Mouse (Mus musculus): Measurements from ENCODE around the gene Vmn2r56. TPM values are rescaled to one million over a fixed set of nuclear protein-coding genes. Genes with fewer than 3 reads are reported as not detected.
"Not testable (repeated sequence)": the region's sequence is repeated elsewhere in the genome, so short reads cannot be mapped to it uniquely, and the experiment has no call there.

Vmn2r56 gene
- polyA plus RNA-seq (2016; fragmentation: Nextera tagmentation; extraction: Ambion mirVana) = not detected in 2 replicates

DNA sequence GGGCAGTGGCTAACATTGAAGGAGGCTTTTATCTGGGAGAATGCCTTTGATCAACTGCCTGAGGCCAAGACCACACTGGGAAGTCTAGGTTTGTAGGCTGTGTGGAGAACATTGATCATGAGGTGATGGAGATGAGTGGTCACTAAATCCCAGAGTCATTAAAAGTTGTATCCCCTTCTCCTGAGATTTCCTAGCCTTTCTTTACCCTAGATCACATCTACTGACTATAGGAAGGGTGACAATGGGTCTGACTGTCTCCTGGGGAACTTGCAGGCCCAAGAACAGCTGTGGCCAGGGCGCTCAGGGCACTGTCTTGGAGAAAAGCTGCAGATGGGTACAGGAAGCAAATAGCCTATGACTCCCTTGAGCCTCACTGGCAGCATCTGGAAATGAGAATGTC is at the start of gene Vmn2r56:
Gene Vmn2r56 (minus strand): TSS at position 101 of the 400 bp plus-strand sequence.
- WGBS = 48% methylated on average over 1 of the region's 1 CpGs
- Histone ChIP-seq H3K4me1 (no peaks in the 10 kb centered on the region), H3K27me3 (ENCODE audit: low read depth, poor library complexity, severe bottlenecking) (no peaks in the 10 kb centered on the region), H3K9me3 (replicated peaks) (peaks cover 38% of the 10 kb centered on the region), H3K4me3 (no peak within 1 kb of the TSS), H3K27ac (replicated peaks) (no peak within 1 kb of the TSS), H3K36me3 (no peaks in the 10 kb centered on the region)
- DNase-seq (ENCODE audit: low spot score) = no peak

DNA sequence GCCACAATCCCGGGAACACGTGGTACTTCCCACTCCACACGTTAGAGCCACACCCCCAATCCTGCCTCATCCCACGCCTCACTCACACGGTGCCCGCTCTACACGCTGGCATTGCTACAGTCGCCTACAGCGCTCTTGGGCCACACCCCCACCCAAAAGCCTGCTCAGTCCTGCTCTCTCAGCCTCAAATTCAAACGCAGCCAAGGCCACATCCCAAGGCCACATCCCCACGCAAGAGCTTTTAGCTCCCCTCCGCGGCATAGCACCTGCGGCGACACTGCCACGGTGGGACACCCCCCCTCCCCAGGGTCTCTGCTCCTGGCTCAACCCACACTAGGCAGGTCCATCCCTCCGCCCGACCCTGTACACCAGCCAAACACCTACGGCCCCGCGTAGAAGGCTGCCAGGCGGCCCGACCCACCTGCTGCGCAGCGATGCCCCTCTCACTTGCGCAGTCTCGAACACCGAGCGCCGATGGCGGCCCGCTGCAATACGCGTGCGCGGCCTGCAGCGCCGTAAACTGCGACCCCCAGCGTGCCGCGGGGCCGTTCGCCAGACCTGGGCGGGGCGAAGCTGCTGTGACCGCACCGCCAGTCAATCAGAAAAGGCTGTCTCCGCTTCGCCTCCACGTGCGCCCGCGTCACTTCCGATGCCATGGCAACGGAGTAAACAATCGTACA is 45.5 kb upstream of the Vmn2r56 start:
- Histone ChIP-seq H3K27ac (replicated peaks) (peak overlapping the region; percentile 84), H3K4me3 (peak overlapping the region; percentile 69), H3K4me1 (peaks cover 16% of the 10 kb centered on the region), H3K9me3 (replicated peaks) (no peaks in the 10 kb centered on the region), H3K36me3 (peaks cover 2% of the 10 kb centered on the region), H3K27me3 (ENCODE audit: low read depth, poor library complexity, severe bottlenecking) (no peaks in the 10 kb centered on the region)
- 1% methylated on average over 57 of the region's 57 CpGs for WGBS
- peak; percentile 90 for DNase-seq (ENCODE audit: low spot score)

DNA sequence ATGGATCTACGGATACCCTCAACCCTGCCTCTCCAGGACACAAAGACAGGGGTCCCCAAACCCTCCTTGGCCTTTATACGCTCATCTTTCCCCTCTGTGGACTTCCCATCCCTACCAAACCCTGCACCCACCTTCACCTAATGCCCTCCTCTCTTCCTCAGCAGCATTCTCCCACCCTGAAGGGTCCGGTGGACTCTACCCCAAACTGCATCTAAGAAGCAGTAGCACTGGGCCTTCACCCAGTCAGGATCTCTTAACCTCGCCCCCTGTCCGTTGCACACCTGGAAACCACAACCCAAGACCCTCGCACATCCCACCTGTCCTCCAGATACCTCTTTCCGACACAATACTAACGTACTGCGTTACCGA is 45.0 kb upstream of the Vmn2r56 start:
- H3K4me3 ChIP-seq = peak overlapping the region; percentile 69
- peak overlapping the region; percentile 84 for H3K27ac ChIP-seq (replicated peaks)
- peaks cover 3% of the 10 kb centered on the region; the same call in 1 of the 2 replicates for H3K9me3 ChIP-seq (replicated peaks)
- DNase-seq (ENCODE audit: low spot score) = no peak
- H3K36me3 ChIP-seq = peaks cover 7% of the 10 kb centered on the region
- no peaks in the 10 kb centered on the region for H3K27me3 ChIP-seq (ENCODE audit: low read depth, poor library complexity, severe bottlenecking)
- WGBS = 19% methylated on average over 10 of the region's 10 CpGs
- peaks cover 16% of the 10 kb centered on the region for H3K4me1 ChIP-seq

DNA sequence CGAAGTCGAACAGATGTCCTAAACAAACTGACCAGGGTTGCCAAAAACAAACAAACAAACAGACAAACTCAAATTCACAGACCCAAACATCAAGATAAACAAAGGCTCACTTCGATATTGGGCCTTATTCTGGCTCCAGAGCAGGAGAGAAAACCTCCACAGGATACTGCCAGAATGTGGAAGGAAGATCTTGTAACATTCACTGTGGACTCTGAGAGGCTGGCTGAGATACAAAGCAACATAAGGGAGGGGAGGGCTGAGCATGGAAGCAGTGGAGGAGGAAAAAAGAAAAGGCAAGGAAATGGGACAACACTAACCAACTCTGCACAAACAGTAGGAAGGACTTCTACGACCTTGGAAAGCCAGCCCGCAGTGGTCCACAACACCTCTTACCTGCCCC is 44.3 kb upstream of the Vmn2r56 start:
- Histone ChIP-seq H3K27ac (replicated peaks) (no peak overlapping the region), H3K4me3 (0 out of 2 replicates have a peak overlapping the region, but pooled peaks have one; percentile 69), H3K36me3 (peaks cover 14% of the 10 kb centered on the region), H3K27me3 (ENCODE audit: low read depth, poor library complexity, severe bottlenecking) (no peaks in the 10 kb centered on the region), H3K4me1 (peaks cover 16% of the 10 kb centered on the region), H3K9me3 (replicated peaks) (peaks cover 8% of the 10 kb centered on the region; the same call in 1 of the 2 replicates)
- DNase-seq (ENCODE audit: low spot score) = no peak
- WGBS = 86% methylated on average over 5 of the region's 5 CpGs

DNA sequence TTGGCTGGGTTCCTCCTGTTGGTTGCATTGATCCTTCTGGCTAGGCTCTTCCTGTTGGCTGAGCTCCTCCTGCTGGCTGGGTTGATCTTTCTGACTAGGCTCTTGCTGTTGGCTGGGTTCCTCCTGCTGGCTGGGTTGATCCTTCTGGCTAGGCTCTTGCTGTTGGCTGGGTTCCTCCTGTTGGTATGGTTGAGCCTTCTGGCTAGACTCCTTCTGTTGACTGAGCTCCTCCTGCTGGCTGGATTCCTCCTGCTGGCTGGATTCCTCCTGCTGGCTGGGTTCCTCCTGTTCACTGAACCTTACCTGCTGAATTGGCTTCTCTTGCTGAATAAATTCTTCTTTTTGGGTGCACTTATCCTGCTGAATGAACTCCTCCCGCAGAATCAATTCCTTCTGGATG is 39.8 kb upstream of the Vmn2r56 start:
- no peak overlapping the region for H3K27ac ChIP-seq (replicated peaks)
- no peak overlapping the region for H3K4me3 ChIP-seq
- H3K4me1 ChIP-seq = peaks cover 5% of the 10 kb centered on the region
- H3K27me3 ChIP-seq (ENCODE audit: low read depth, poor library complexity, severe bottlenecking) = no peaks in the 10 kb centered on the region
- DNase-seq (ENCODE audit: low spot score) = no peak
- H3K9me3 ChIP-seq (replicated peaks) = peaks cover 13% of the 10 kb centered on the region; the same call in 1 of the 2 replicates
- H3K36me3 ChIP-seq = peaks cover 59% of the 10 kb centered on the region
- WGBS = 96% methylated on average over 1 of the region's 1 CpGs

DNA sequence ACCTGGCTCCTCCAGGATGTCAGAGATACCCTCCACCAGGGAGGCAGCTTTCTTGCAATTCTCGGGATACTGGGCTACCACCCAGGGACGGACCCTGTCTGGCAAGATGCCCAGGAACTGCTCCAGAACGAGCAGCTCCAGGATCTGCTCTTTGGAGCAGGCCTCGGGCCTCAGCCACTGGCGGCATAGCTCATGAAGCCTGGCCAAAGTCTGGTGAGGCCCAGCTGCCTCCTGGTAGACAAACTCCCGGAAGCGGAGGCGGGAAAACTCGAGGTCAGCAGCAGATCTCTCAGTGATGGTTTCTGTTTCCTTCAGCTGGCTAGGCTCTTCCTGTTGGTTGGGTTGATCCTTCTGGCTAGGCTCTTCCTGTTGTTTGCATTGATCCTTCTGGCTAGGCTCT is 39.3 kb upstream of the Vmn2r56 start:
- H3K36me3 ChIP-seq = peaks cover 64% of the 10 kb centered on the region
- WGBS = 94% methylated on average over 9 of the region's 9 CpGs
- H3K9me3 ChIP-seq (replicated peaks) = peaks cover 13% of the 10 kb centered on the region; the same call in 1 of the 2 replicates
- no peak overlapping the region for H3K27ac ChIP-seq (replicated peaks)
- DNase-seq (ENCODE audit: low spot score) = no peak
- no peaks in the 10 kb centered on the region for H3K27me3 ChIP-seq (ENCODE audit: low read depth, poor library complexity, severe bottlenecking)
- H3K4me1 ChIP-seq = no peaks in the 10 kb centered on the region
- H3K4me3 ChIP-seq = no peak overlapping the region

DNA sequence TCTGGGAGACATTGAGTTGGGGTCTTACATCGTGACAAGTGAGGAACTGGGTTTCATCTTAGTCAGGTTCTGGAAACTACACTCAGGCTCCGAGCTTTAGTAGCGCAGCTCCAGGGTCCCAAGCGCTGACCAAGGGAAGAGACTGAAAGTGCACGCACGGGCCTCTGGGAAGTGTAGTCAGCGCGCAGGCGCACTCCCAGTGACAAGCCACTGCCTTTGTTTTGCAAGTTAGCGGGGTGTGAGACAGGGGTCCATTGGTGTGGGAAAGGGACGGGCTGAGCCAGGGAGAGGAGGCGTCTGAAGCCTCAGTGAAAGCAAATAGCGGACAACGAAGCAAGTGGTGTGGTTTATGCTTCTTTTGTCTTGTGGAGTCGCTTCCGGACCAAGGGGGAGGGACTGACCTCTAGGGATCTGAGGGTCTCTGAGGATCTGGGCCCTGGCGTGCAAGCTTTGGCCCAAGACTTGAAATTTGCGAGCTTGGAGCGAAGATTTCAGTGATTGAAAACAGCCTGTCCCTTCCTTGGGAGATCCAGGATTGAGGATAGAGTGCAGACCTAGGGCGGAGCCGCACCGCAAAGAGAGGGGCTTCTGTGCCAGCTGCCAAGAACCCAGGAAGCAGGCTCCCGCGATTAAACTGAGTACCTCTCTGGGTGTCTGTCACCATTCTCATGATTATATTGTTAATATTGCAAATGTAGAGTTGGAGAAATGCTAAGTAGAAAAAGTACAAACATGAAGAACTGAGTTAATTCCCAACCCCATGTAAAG is 14.8 kb upstream of the Vmn2r56 start:
- Histone ChIP-seq H3K36me3 (no peaks in the 10 kb centered on the region), H3K27me3 (ENCODE audit: low read depth, poor library complexity, severe bottlenecking) (no peaks in the 10 kb centered on the region), H3K9me3 (replicated peaks) (peaks cover 27% of the 10 kb centered on the region), H3K27ac (replicated peaks) (0 out of 2 replicates have a peak overlapping the region, but pooled peaks have one; percentile 9), H3K4me1 (no peaks in the 10 kb centered on the region), H3K4me3 (peak overlapping the region; percentile 16; the same call in 1 of the 2 replicates)
- WGBS = 66% methylated on average over 24 of the region's 24 CpGs
- peak; percentile 20 for DNase-seq (ENCODE audit: low spot score)

DNA sequence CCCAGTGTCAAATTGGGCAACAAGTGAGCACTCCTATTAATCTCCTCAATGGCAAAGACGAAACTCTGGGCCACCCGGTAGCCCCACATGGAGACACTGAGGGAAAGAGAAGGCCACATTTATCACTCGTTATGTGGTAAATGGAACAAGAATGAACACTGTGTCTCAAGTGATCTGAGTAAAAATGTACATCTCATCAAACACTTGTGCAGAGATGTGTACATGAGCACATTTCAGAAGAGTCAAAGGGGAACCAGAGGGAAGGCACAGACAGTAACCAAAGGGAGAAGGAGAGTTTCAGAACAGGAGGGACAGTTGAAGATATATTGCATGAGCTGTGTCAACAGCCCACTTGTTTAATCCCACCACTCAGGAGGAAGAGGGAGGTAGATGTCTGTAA is 49.9 kb downstream of the Vmn2r56 start, which contains the start of gene Vmn2r55:
Gene Vmn2r55 (minus strand): TSS at position 101 of the 400 bp plus-strand sequence.
- H3K36me3 ChIP-seq; H3K4me3 ChIP-seq; DNase-seq (ENCODE audit: low spot score); H3K27me3 ChIP-seq (ENCODE audit: low read depth, poor library complexity, severe bottlenecking); H3K27ac ChIP-seq (replicated peaks); H3K4me1 ChIP-seq; H3K9me3 ChIP-seq (replicated peaks): not testable (repeated sequence)
- 92% methylated on average over 3 of the region's 3 CpGs for WGBS

DNA sequence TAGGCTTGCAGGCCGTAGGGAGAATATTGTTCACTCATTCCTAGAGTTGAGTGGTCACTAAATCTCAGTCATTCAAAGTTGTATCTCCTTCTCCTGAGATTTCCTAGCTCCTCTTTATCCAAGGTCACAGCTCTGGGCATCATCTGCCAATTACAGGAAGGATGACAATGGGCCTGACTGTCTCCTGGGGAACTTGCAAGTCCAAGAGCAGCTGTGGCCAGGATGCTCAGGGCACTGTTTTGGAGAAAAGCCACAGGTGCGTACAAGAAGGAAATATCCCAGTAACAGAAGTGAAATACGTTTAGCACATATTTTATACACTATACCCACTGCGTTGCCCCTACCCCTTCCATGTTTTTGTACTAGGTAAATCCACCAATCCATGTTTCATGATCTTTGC is 94.6 kb downstream of the Vmn2r56 start, which contains the start of gene Vmn2r54:
Gene Vmn2r54 (minus strand): TSS at position 101 of the 400 bp plus-strand sequence.
- 86% methylated on average over 3 of the region's 4 CpGs for WGBS
- DNase-seq (ENCODE audit: low spot score); H3K27ac ChIP-seq (replicated peaks); H3K4me1 ChIP-seq; H3K27me3 ChIP-seq (ENCODE audit: low read depth, poor library complexity, severe bottlenecking); H3K4me3 ChIP-seq; H3K36me3 ChIP-seq: not testable (repeated sequence)
- H3K9me3 ChIP-seq (replicated peaks) = peaks cover 14% of the 10 kb centered on the region

Other genes starting within 250 kb of the Vmn2r56 start
- gene 2900092C05Rik, start 222.5 kb downstream of the Vmn2r56 start, polyA plus RNA-seq (2016; fragmentation: Nextera tagmentation; extraction: Ambion mirVana) = not detected in 2 replicates
- gene Vmn2r53, start 126.2 kb downstream of the Vmn2r56 start, polyA plus RNA-seq (2016; fragmentation: Nextera tagmentation; extraction: Ambion mirVana) = not detected in 2 replicates
- 0.02 TPM in 1 of 2 replicates, not detected in the other for gene Vmn2r54, start 94.7 kb downstream of the Vmn2r56 start, polyA plus RNA-seq (2016; fragmentation: Nextera tagmentation; extraction: Ambion mirVana)
- not detected in 2 replicates for gene Vmn2r55, start 50.0 kb downstream of the Vmn2r56 start, polyA plus RNA-seq (2016; fragmentation: Nextera tagmentation; extraction: Ambion mirVana)
- gene Zscan18, start 68.6 kb upstream of the Vmn2r56 start, polyA plus RNA-seq (2016; fragmentation: Nextera tagmentation; extraction: Ambion mirVana) = 10.4 and 13.7 TPM in 2 replicates
- gene Zfp329, start 83.9 kb upstream of the Vmn2r56 start, polyA plus RNA-seq (2016; fragmentation: Nextera tagmentation; extraction: Ambion mirVana) = 17.3 and 20.4 TPM in 2 replicates
- 28.3 and 34.0 TPM in 2 replicates for gene Zfp110, start 99.8 kb upstream of the Vmn2r56 start, polyA plus RNA-seq (2016; fragmentation: Nextera tagmentation; extraction: Ambion mirVana)
- gene Zfp128, start 146.2 kb upstream of the Vmn2r56 start, polyA plus RNA-seq (2016; fragmentation: Nextera tagmentation; extraction: Ambion mirVana) = 5.5 and 5.7 TPM in 2 replicates
- 16.3 and 17.7 TPM in 2 replicates for gene Zscan22, start 162.8 kb upstream of the Vmn2r56 start, polyA plus RNA-seq (2016; fragmentation: Nextera tagmentation; extraction: Ambion mirVana)
- gene Rps5, start 187.3 kb upstream of the Vmn2r56 start, polyA plus RNA-seq (2016; fragmentation: Nextera tagmentation; extraction: Ambion mirVana) = 886 and 1,011 TPM in 2 replicates
- gene Rnf225, start 192.4 kb upstream of the Vmn2r56 start, polyA plus RNA-seq (2016; fragmentation: Nextera tagmentation; extraction: Ambion mirVana) = 0.47 and 0.83 TPM in 2 replicates
- gene Zfp324, start 230.8 kb upstream of the Vmn2r56 start, polyA plus RNA-seq (2016; fragmentation: Nextera tagmentation; extraction: Ambion mirVana) = 11.4 and 13.2 TPM in 2 replicates
- gene Zfp446, start 242.8 kb upstream of the Vmn2r56 start, polyA plus RNA-seq (2016; fragmentation: Nextera tagmentation; extraction: Ambion mirVana) = 18.0 and 19.4 TPM in 2 replicates